Mouse (Mus musculus): ENCODE results near the gene Agps. TPM values are rescaled to one million over a fixed set of nuclear protein-coding genes. Genes with fewer than 3 reads are reported as not detected.

Gene Agps
- polyA plus RNA-seq, 1 experiment = 10.3 TPM

GRCm38 (mm10) chr2:75824144-75824543, 7.8 kb upstream of the Agps start:
- peaks cover 2% of the 10 kb centered on the region; the same call in 1 of the 2 replicates for H3K4me1 ChIP-seq (ENCODE audit: control insufficient read depth, insufficient read depth, low read length)
- WGBS = 49% methylated on average over 6 of the region's 6 CpGs
- TF ChIP-seq POLR2A (IDR thresholded peaks at IDR 0.05; ENCODE audit: borderline replicate concordance, extremely low read depth, low read depth, low read length) = no peak
- no peak overlapping the region for H3K4me3 ChIP-seq (replicated peaks; ENCODE audit: extremely low read depth, low read depth, low read length)
- no peak for DNase-seq

GRCm38 (mm10) chr2:75824846-75825245, 7.1 kb upstream of the Agps start:
- TF ChIP-seq CTCF (IDR thresholded peaks at IDR 0.05; ENCODE audit: insufficient read depth, low read length) (no peak), POLR2A (IDR thresholded peaks at IDR 0.05; ENCODE audit: borderline replicate concordance, extremely low read depth, low read depth, low read length) (no peak)
- Histone ChIP-seq H3K4me1 (ENCODE audit: control insufficient read depth, insufficient read depth, low read length) (peaks cover 2% of the 10 kb centered on the region; the same call in 1 of the 2 replicates), H3K4me3 (replicated peaks; ENCODE audit: extremely low read depth, low read depth, low read length) (no peak overlapping the region)
- DNase-seq = no peak
- 32% methylated on average over 3 of the region's 3 CpGs for WGBS

GRCm38 (mm10) chr2:75825603-75826002, 6.4 kb upstream of the Agps start:
- no peak overlapping the region for H3K4me3 ChIP-seq (replicated peaks; ENCODE audit: extremely low read depth, low read depth, low read length)
- TF ChIP-seq CTCF (IDR thresholded peaks at IDR 0.05; ENCODE audit: insufficient read depth, low read length) = no peak
- no peak for TF ChIP-seq POLR2A (IDR thresholded peaks at IDR 0.05; ENCODE audit: borderline replicate concordance, extremely low read depth, low read depth, low read length)
- H3K4me1 ChIP-seq (ENCODE audit: control insufficient read depth, insufficient read depth, low read length) = peaks cover 2% of the 10 kb centered on the region; the same call in 1 of the 2 replicates
- no peak for DNase-seq
- WGBS = 48% methylated on average over 1 of the region's 1 CpGs

GRCm38 (mm10) chr2:75828931-75829610, 2.9 kb upstream of the Agps start:
- no peak for DNase-seq
- 58% methylated on average over 8 of the region's 8 CpGs for WGBS
- Histone ChIP-seq H3K4me3 (replicated peaks; ENCODE audit: extremely low read depth, low read depth, low read length) (no peak overlapping the region), H3K4me1 (ENCODE audit: control insufficient read depth, insufficient read depth, low read length) (peaks cover 6% of the 10 kb centered on the region)
- TF ChIP-seq CTCF (IDR thresholded peaks at IDR 0.05; ENCODE audit: insufficient read depth, low read length) (no peak), POLR2A (IDR thresholded peaks at IDR 0.05; ENCODE audit: borderline replicate concordance, extremely low read depth, low read depth, low read length) (no peak)

- Histone ChIP-seq H3K4me3 (replicated peaks; ENCODE audit: extremely low read depth, low read depth, low read length) (no peak overlapping the region), H3K4me1 (ENCODE audit: control insufficient read depth, insufficient read depth, low read length) (peaks cover 9% of the 10 kb centered on the region)
- WGBS = 84% methylated on average over 7 of the region's 7 CpGs
- no peak for TF ChIP-seq POLR2A (IDR thresholded peaks at IDR 0.05; ENCODE audit: borderline replicate concordance, extremely low read depth, low read depth, low read length)
- TF ChIP-seq CTCF (IDR thresholded peaks at IDR 0.05; ENCODE audit: insufficient read depth, low read length) = no peak
- no peak for DNase-seq
These were observed 1.7 kb upstream of the Agps start for GRCm38 (mm10) chr2:75830233-75830632.

GRCm38 (mm10) chr2:75832781-75833180, 804 bp downstream of the Agps start:
- DNase-seq = no peak
- TF ChIP-seq CTCF (IDR thresholded peaks at IDR 0.05; ENCODE audit: insufficient read depth, low read length) = no peak
- TF ChIP-seq POLR2A (IDR thresholded peaks at IDR 0.05; ENCODE audit: borderline replicate concordance, extremely low read depth, low read depth, low read length) = no peak
- Histone ChIP-seq H3K4me3 (replicated peaks; ENCODE audit: extremely low read depth, low read depth, low read length) (peak overlapping the region; percentile 75), H3K4me1 (ENCODE audit: control insufficient read depth, insufficient read depth, low read length) (peaks cover 7% of the 10 kb centered on the region)
- under 1% methylated on average over 5 of the region's 5 CpGs for WGBS

- DNase-seq = no peak
- WGBS = 76% methylated on average over 2 of the region's 2 CpGs
- peaks cover 7% of the 10 kb centered on the region for H3K4me1 ChIP-seq (ENCODE audit: control insufficient read depth, insufficient read depth, low read length)
- TF ChIP-seq CTCF (IDR thresholded peaks at IDR 0.05; ENCODE audit: insufficient read depth, low read length) = no peak
- TF ChIP-seq POLR2A (IDR thresholded peaks at IDR 0.05; ENCODE audit: borderline replicate concordance, extremely low read depth, low read depth, low read length) = no peak
- no peak overlapping the region for H3K4me3 ChIP-seq (replicated peaks; ENCODE audit: extremely low read depth, low read depth, low read length)
These were observed 2.5 kb downstream of the Agps start for GRCm38 (mm10) chr2:75834492-75834891.

GRCm38 (mm10) chr2:75842302-75842701, 10.3 kb downstream of the Agps start:
- DNase-seq = no peak
- WGBS = 64% methylated on average over 2 of the region's 2 CpGs
- TF ChIP-seq POLR2A (IDR thresholded peaks at IDR 0.05; ENCODE audit: borderline replicate concordance, extremely low read depth, low read depth, low read length) (no peak), CTCF (IDR thresholded peaks at IDR 0.05; ENCODE audit: insufficient read depth, low read length) (no peak)
- H3K4me3 ChIP-seq (replicated peaks; ENCODE audit: extremely low read depth, low read depth, low read length) = no peak overlapping the region
- peaks cover 3% of the 10 kb centered on the region; the same call in 1 of the 2 replicates for H3K4me1 ChIP-seq (ENCODE audit: control insufficient read depth, insufficient read depth, low read length)

GRCm38 (mm10) chr2:75847708-75848107, 15.7 kb downstream of the Agps start:
- 90% methylated on average over 1 of the region's 1 CpGs for WGBS
- no peak for DNase-seq
- Histone ChIP-seq H3K4me3 (replicated peaks; ENCODE audit: extremely low read depth, low read depth, low read length) (no peak overlapping the region), H3K4me1 (ENCODE audit: control insufficient read depth, insufficient read depth, low read length) (peaks cover 3% of the 10 kb centered on the region; the same call in 1 of the 2 replicates)
- no peak for TF ChIP-seq POLR2A (IDR thresholded peaks at IDR 0.05; ENCODE audit: borderline replicate concordance, extremely low read depth, low read depth, low read length)
- peak; percentile 16; the same call in 1 of the 2 replicates for TF ChIP-seq CTCF (IDR thresholded peaks at IDR 0.05; ENCODE audit: insufficient read depth, low read length)

- H3K4me3 ChIP-seq (replicated peaks; ENCODE audit: extremely low read depth, low read depth, low read length) = no peak overlapping the region
- H3K4me1 ChIP-seq (ENCODE audit: control insufficient read depth, insufficient read depth, low read length) = no peaks in the 10 kb centered on the region
- 94% methylated on average over 2 of the region's 2 CpGs for WGBS
- DNase-seq = no peak
- TF ChIP-seq POLR2A (IDR thresholded peaks at IDR 0.05; ENCODE audit: borderline replicate concordance, extremely low read depth, low read depth, low read length) = no peak
- TF ChIP-seq CTCF (IDR thresholded peaks at IDR 0.05; ENCODE audit: insufficient read depth, low read length) = no peak
These were observed 20.5 kb downstream of the Agps start for GRCm38 (mm10) chr2:75852483-75852882.

All from lung, adult 2 months (tissue).